Mouse (Mus musculus) embryonic fibroblast, embryonic 13.5 days (primary cell): Measurements from ENCODE around the gene Gm20388. TPM values are rescaled to one million over a fixed set of nuclear protein-coding genes. Genes with fewer than 3 reads are reported as not detected.

Experiments used
- H3K27ac ChIP-seq: 2 replicates; pipeline ENCODE4 v1.5.1; 2012; ENCODE audit warnings: low read length, control low read depth, inconsistent platforms; ENCODE audit not compliant: insufficient read depth
- H3K4me1 ChIP-seq: 2 replicates; pipeline ENCODE4 v1.6.1; 2011; ENCODE audit warnings: low read length; ENCODE audit not compliant: control insufficient read depth, insufficient read depth
- H3K4me3 ChIP-seq: 2 replicates; pipeline ENCODE4 v1.5.1; 2011; ENCODE audit warnings: mild to moderate bottlenecking, control low read depth, low read length; ENCODE audit not compliant: insufficient read depth
- CTCF ChIP-seq: IDR thresholded peaks from 2 replicates; pipeline ENCODE4 v1.5.1; 2011; ENCODE audit warnings: mild to moderate bottlenecking, control low read depth, low read length, moderate library complexity, borderline replicate concordance; ENCODE audit not compliant: insufficient read depth
- POLR2A ChIP-seq: IDR thresholded peaks from 2 replicates; pipeline ENCODE4 v1.6.1; 2011; ENCODE audit warnings: low read depth, mild to moderate bottlenecking, control low read depth, low read length, moderate library complexity
- polyA plus RNA-seq: library from polyadenylated mRNA; stranded (reverse); fragments of >200 nt; gene quantifications from 2 replicates; pipeline ENCODE4 v1.2.4, GENCODE M21; 2011; ENCODE audit warnings: low read depth; ENCODE audit not compliant: missing spikeins, insufficient read length

Gm20388 gene
- polyA plus RNA-seq, 1 experiment, result 82.8 TPM

DNA sequence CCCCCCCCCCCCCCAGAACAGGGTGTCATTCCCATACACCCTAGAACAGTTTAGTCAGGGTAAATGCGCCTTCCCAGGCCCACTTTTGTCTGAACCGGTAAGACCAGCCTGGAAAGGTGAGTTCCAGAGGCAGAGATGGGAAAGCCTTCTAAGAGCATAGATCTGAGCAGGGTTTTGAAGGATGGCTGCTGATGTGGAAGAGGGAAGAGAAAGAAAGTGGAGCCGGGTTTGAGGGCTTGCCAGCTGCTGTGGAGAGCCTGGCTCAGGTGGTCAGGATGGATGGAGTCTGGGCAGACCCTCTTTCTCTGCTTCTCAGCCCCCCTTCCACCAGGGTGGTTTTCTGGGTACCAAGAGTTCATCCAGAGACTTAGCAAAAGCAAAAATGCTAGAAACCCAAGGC is 622.7 kb downstream of the Gm20388 start:
- peaks cover 5% of the 10 kb centered on the region; the same call in 1 of the 2 replicates for H3K4me1 ChIP-seq
- no peak overlapping the region for H3K27ac ChIP-seq
- H3K4me3 ChIP-seq, result no peak overlapping the region
- TF ChIP-seq POLR2A (no peak), CTCF (no peak)

DNA sequence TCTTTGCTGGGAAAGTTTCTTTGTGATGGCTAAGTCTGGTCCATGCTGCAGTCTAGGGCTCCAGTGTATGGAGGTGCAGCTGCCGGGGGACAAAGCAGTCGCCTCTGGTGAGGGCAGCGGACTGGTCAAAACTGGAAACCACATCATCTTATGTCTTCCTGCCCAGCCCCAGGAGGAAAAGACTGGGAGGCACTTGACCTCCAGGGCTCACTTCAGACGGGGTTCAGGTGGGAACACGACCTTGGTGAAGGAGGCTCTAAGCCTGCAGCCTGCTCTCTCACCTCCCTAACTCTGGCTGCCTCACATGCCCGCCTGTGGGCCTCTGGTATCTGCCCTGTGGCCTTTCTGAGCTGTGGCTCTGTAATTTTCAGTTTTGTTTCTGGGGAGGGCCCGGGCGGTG is 623.4 kb downstream of the Gm20388 start:
- Histone ChIP-seq H3K4me3 (no peak overlapping the region), H3K4me1 (peaks cover 7% of the 10 kb centered on the region), H3K27ac (no peak overlapping the region)
- TF ChIP-seq CTCF, result no peak
- no peak for TF ChIP-seq POLR2A

DNA sequence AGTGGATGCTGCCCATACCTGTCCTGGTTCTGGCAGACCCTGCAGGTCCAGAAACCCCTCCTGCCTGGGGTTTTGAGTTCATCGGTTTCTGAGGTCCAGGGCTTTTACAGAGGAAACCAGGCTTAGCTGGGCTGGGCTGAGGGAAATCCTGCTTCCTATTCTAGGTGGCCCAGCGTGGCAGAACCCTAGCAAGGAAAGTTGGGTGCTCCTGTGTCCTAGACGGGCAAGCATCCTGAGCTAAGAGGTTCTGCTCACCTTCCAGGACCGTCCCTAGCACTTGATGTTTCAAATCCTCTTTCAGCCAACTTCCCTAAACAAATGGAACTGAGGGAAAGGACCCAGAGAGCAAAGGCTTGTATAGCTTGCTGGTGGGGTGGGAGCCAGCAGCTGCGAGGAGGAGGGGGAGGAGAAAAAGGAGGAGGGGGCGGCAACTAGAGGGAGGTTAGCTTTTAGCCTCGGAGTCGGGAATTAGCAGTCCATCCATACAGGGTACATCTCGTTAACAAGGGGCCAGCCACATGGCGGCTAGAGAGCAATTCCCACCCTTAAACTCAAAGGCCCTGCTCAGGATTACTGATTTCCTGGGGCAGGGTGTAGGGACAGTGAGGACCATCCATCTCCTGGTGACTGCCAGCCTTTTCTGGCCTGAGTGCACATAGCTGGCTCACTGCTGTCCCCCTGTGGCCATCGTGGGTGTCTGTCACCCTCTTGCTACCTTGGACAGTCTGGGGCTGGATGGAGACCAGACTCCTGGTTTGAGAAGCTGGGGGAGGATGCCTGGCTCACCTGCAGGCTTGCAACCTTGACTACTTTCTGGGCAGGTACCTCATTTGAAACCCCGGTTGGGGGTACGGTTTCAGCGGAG is 624.1 kb downstream of the Gm20388 start:
- TF ChIP-seq CTCF (peak; percentile 100), POLR2A (no peak)
- H3K4me3 ChIP-seq, result no peak overlapping the region
- H3K4me1 ChIP-seq, result peaks cover 11% of the 10 kb centered on the region
- no peak overlapping the region for H3K27ac ChIP-seq

- peaks cover 16% of the 10 kb centered on the region for H3K4me1 ChIP-seq
- no peak for TF ChIP-seq POLR2A
- no peak for TF ChIP-seq CTCF
- peak overlapping the region; percentile 52 for H3K4me3 ChIP-seq
Observed at GRCm38 (mm10) chr8:120535452-120536305, 625.0 kb downstream of the Gm20388 start.

DNA sequence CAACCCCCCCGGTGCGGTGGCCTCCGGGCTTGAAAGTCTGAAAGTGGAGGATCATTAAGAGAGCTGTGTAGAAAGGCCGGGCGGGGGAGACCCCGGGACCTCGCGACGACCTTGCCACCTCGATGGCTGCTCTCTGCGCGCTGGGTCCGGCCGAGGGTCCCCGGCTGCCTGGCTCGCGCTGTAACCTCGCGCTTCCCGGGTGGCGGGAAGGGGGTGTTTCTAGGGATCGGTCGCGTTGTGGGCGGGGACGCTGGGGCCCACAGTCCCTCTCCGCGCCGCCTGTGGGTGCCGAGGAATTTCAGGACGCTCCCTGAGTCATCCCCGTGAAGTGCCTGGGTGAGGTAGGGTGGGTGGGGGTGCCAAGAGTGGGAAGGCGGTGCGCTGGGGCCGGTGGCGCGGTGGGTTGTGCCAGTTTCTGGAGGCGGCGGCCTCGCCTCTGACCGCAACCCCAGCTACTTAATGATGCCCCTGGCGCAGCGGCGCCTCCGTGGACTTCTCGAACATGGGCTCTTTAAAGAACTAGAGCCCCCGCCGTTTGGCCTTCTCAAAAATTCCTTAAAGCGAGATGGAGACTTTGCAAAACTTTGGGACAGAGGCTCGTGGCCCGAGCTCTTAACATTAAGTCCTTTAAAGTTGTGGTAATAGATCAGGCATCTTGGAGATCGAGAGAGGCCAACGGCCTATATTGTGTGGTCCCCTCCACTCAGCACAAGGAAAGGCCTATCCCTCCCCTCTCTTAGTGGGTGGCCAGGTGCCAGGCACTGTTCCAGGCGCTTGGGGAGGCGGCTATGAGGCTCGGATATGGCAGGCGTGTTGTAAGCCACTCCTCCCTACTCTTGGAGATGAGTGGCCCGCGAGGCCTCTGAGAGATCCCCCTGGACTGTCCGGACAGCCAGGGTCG is 625.9 kb downstream of the Gm20388 start:
- H3K27ac ChIP-seq, result peak overlapping the region; percentile 88
- peak overlapping the region; percentile 52 for H3K4me3 ChIP-seq
- peaks cover 16% of the 10 kb centered on the region for H3K4me1 ChIP-seq
- no peak for TF ChIP-seq CTCF
- no peak for TF ChIP-seq POLR2A

More at GRCm38 (mm10) chr8:120535452-120536305, 625.0 kb downstream of the Gm20388 start:
- peak overlapping the region; percentile 88 for H3K27ac ChIP-seq

- TF ChIP-seq CTCF (no peak), POLR2A (no peak)
- peak overlapping the region; percentile 52 for H3K4me3 ChIP-seq
- peaks cover 13% of the 10 kb centered on the region for H3K4me1 ChIP-seq
- H3K27ac ChIP-seq, result peak overlapping the region; percentile 88
Observed at GRCm38 (mm10) chr8:120537207-120537817, 626.7 kb downstream of the Gm20388 start.

- Histone ChIP-seq H3K4me1 (peaks cover 13% of the 10 kb centered on the region), H3K27ac (peak overlapping the region; percentile 43; the same call in 1 of the 2 replicates), H3K4me3 (peak overlapping the region; percentile 52)
- TF ChIP-seq POLR2A (no peak), CTCF (no peak)
Observed at GRCm38 (mm10) chr8:120537818-120538396, 627.3 kb downstream of the Gm20388 start.

DNA sequence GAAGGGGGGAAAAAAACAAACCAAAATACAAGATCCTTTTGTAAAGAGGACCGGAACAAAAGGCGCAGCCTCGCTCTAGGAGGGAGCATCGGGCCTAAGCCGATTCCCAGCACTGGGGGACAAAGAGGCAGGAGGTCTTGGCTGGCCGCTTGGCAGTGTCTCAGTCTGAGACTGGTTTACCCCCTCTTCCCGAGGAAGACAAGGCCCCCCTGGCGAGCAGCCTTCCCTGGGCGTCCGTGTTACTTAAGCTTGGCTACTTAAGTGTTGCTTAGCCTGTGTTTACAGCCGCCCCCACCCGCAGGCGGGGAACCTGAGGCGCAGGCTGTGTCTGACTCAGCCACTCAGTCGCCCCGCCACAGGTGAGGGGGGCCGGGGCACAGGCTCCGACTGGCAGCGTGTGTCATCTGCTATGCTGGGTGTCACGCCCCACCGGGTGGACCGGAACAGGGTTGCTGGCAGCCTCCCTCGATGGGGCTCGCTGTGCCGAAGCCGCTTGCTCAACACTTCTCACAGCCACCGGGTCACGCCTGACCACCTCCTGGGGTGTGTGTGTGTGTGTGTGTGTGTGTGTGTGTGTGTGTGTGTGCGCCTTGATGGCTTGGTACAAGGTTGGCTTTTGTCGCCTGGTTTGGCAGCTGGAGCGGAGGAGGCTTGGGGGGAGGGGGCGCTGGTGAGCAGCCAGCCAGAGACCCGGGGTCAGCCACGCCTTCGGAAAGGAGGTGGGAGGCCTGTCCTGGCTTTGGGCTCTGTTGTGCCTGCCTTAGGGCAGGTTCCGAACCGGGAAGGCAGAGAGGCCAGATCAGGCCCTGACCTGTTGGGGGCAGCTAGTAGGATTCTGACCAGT is 628.0 kb downstream of the Gm20388 start:
- Histone ChIP-seq H3K4me1 (peaks cover 10% of the 10 kb centered on the region), H3K27ac (peak overlapping the region; percentile 43; the same call in 1 of the 2 replicates), H3K4me3 (peak overlapping the region; percentile 45)
- TF ChIP-seq POLR2A (no peak), CTCF (0 out of 2 replicates have a peak, but pooled peaks have one; percentile 12)
